Mouse (Mus musculus) liver, adult 2 months (tissue): ENCODE results near the gene Mt3. TPM values are rescaled to one million over a fixed set of nuclear protein-coding genes. Genes with fewer than 3 reads are reported as not detected.

ENCODE experiments used
- DNase-seq: peaks from one replicate; pipeline ENCODE4 v3.0.0-alpha.2; 2011; ENCODE audit warnings: low read depth, low spot score; ENCODE audit errors: extremely low read depth
- H3K27ac ChIP-seq: fragments of 200-500 bp; replicated peaks from 2 replicates; pipeline ENCODE4 v1.5.1; 2012; ENCODE audit warnings: low read depth, mild to moderate bottlenecking, control low read depth, inconsistent platforms, low read length; ENCODE audit not compliant: insufficient read depth
- H3K27me3 ChIP-seq: fragments of 200-500 bp; 2 replicates; pipeline ENCODE4 v1.6.1; 2012; ENCODE audit warnings: mild to moderate bottlenecking, moderate library complexity, low read length, inconsistent platforms; ENCODE audit not compliant: control insufficient read depth, insufficient read depth
- H3K36me3 ChIP-seq: fragments of 200-500 bp; 2 replicates; pipeline ENCODE4 v1.6.1; 2012; ENCODE audit warnings: low read length, inconsistent platforms; ENCODE audit not compliant: control insufficient read depth, insufficient read depth
- H3K4me1 ChIP-seq: fragments of 200-500 bp; 2 replicates; pipeline ENCODE4 v1.6.1; 2011; ENCODE audit warnings: low read length; ENCODE audit not compliant: control insufficient read depth, insufficient read depth
- H3K4me3 ChIP-seq: fragments of 200-500 bp; 2 replicates; pipeline ENCODE4 v1.5.1; 2011; ENCODE audit warnings: low read depth, mild to moderate bottlenecking, control low read depth, low read length, moderate library complexity; ENCODE audit not compliant: insufficient read depth
- H3K79me2 ChIP-seq: fragments of 200-500 bp; 2 replicates; pipeline ENCODE4 v1.6.1; 2012; ENCODE audit warnings: inconsistent platforms, mild to moderate bottlenecking, low read length, moderate library complexity; ENCODE audit not compliant: control insufficient read depth, insufficient read depth
- H3K9ac ChIP-seq: fragments of 200-500 bp; 2 replicates; pipeline ENCODE4 v1.6.1; 2012; ENCODE audit warnings: low read depth, mild to moderate bottlenecking, control low read depth, inconsistent platforms, low read length
- CTCF ChIP-seq: fragments of 200-500 bp; IDR thresholded peaks from 2 replicates; pipeline ENCODE4 v1.5.1; 2011; ENCODE audit warnings: low read depth, low read length, control low read depth
- POLR2A ChIP-seq: fragments of 200-500 bp; IDR thresholded peaks from 2 replicates; pipeline ENCODE4 v1.6.1; 2011; ENCODE audit warnings: low read length, control low read depth; ENCODE audit not compliant: insufficient read depth; ENCODE audit errors: extremely low read depth
- WGBS: fragments of 180-500 bp; shearing (Covaris S2); methylation state at CpG from one replicate; pipeline ENCODE4 v1.1.7; 2018; 5-methylcytosine and 5-hydroxymethylcytosine counted together
- polyA plus RNA-seq: library from polyadenylated mRNA; depleted of rRNA; stranded (reverse); fragments of >200 nt; gene quantifications from 2 replicates; pipeline ENCODE4 v1.2.3, GENCODE M21; 2012
- total RNA-seq: library from RNA; depleted of rRNA; stranded (reverse); fragments of >200 nt; gene quantifications from 2 replicates; pipeline ENCODE4 v1.2.3, GENCODE M21; 2014

Mt3 gene
- total and polyA plus RNA-seq, 2 experiments, result not detected

DNA sequence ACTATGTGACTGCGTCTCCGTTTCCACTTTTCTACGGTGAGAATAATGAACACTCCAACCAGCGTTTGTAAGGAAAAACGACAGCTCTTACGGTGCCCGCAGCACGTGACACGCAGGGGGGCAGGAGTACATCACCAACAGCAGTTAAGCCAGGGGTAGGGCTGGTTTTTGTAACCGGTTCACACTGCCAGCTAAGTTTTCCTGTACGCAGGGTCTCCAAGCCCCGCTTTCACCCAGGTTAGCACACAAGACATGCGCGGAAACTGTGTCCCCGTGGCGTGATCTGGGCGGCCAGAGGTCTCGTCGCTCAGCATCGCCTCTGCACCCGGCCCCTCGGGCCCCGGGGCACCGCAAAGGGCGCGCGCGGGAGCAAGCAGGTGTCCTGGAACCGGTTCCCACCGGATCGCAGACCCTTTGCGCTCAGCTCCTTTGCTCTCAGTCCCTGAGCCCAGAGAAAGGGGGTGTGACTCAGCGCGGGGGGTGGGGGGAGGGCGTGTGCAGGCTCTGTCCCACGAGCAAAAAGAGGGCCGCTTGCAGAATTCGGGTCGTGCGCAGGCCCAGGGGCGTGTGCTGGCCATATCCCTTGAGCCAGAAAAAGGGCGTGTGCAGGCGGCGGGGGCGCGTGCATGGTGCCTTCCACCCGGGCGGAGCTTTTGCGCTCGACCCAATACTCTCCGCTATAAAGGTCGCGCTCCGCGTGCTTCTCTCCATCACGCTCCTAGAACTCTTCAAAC, 19.8 kb downstream of the Mt3 start, which contains the start of gene Mt2:
TSS of gene Mt2 (plus strand) at position 590 of the 734 bp plus-strand sequence.
- WGBS, result under 1% methylated on average over 56 of the region's 56 CpGs
- Histone ChIP-seq H3K27ac (peak within 1 kb of the TSS; percentile 62), H3K27me3 (no peaks in the 10 kb centered on the region), H3K4me3 (peak within 1 kb of the TSS; percentile 61), H3K9ac (peak within 1 kb of the TSS; percentile 77), H3K79me2 (no peaks in the 10 kb centered on the region), H3K4me1 (peaks cover 12% of the 10 kb centered on the region), H3K36me3 (no peaks in the 10 kb centered on the region)
- DNase-seq, result peak; percentile 14
- TF ChIP-seq POLR2A, result no peak
- TF ChIP-seq CTCF, result no peak

DNA sequence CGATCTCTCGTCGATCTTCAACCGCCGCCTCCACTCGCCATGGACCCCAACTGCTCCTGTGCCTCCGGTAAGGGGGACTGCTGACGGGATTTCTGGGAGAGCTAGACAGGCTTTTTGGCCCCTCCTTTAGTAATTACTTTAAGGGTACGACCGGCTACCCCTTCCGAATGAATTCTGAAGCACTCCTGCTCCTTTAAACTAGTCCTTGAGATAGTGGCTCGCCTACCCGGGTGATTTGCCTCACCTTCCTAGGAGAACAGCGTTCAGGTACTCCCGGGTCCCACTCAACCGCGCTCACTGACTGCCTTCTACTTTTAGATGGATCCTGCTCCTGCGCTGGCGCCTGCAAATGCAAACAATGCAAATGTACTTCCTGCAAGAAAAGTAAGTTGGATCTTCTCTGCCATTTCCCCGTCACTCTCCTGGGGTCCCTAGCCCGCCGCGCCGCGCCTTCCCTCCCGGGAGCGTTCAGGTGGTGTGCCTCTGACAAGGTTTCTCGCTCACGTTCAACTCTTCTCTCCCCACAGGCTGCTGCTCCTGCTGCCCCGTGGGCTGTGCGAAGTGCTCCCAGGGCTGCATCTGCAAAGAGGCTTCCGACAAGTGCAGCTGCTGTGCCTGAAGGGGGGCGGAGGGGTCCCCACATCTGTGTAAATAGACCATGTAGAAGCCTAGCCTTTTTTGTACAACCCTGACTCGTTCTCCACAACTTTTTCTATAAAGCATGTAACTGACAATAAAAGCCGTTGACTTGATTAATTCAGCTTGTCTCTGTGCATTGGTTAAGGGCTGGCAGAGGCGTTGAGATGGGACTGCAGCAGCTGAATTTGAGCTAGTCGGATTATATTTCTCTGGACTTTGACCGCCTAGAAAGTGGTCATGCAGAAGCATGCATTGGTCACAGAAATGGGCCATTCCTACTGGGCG, 20.7 kb downstream of the Mt3 start:
- Histone ChIP-seq H3K27me3 (no peaks in the 10 kb centered on the region), H3K9ac (peak overlapping the region; percentile 77), H3K27ac (no peak overlapping the region; the same call in 1 of the 2 replicates), H3K79me2 (no peaks in the 10 kb centered on the region), H3K4me3 (peak overlapping the region; percentile 61), H3K36me3 (no peaks in the 10 kb centered on the region), H3K4me1 (peaks cover 12% of the 10 kb centered on the region)
- TF ChIP-seq POLR2A (no peak), CTCF (no peak)
- WGBS, result 4% methylated on average over 39 of the region's 39 CpGs
- peak; percentile 39 for DNase-seq

- Histone ChIP-seq H3K27ac (no peak overlapping the region), H3K9ac (no peak overlapping the region), H3K36me3 (no peaks in the 10 kb centered on the region), H3K4me1 (peaks cover 12% of the 10 kb centered on the region), H3K27me3 (no peaks in the 10 kb centered on the region), H3K79me2 (no peaks in the 10 kb centered on the region), H3K4me3 (no peak overlapping the region)
- peak; percentile 17 for DNase-seq
- 39% methylated on average over 11 of the region's 11 CpGs for WGBS
- TF ChIP-seq POLR2A, result no peak
- no peak for TF ChIP-seq CTCF
These were observed 21.5 kb downstream of the Mt3 start for GRCm38 (mm10) chr8:94173848-94174403.

DNA sequence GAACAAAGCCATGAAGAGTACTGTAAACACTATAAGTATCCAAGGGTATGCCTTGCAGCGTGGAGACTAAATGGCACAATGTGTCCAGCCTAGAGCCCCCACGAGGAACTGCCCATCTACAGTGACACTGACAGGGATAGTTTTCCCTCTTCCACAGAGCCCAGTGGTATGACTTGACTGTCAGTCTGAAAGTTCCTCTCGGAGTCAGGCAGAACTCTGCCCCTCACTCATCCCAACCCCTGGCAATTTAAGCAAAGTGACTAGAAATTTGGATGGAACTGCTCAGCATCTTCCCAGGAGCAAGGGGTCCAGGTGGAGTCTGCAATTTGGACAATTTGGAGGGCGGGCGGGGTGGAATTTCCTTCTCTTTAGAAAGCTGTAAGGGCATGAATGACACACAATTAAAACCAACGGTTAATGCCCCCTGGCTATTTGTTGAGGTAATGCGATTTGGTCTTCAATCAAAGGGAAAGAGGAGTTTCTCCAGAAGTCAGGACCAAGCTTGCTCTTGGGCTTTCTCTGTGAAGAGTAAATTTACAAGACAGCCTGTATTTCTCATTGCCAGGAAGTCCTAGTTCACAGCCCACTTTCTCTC, 22.3 kb downstream of the Mt3 start:
- Histone ChIP-seq H3K79me2 (no peaks in the 10 kb centered on the region), H3K27ac (no peak overlapping the region), H3K27me3 (no peaks in the 10 kb centered on the region), H3K4me3 (no peak overlapping the region), H3K36me3 (no peaks in the 10 kb centered on the region), H3K9ac (no peak overlapping the region), H3K4me1 (peaks cover 12% of the 10 kb centered on the region)
- WGBS, result 55% methylated on average over 7 of the region's 7 CpGs
- no peak for TF ChIP-seq POLR2A
- TF ChIP-seq CTCF, result no peak
- no peak for DNase-seq

DNA sequence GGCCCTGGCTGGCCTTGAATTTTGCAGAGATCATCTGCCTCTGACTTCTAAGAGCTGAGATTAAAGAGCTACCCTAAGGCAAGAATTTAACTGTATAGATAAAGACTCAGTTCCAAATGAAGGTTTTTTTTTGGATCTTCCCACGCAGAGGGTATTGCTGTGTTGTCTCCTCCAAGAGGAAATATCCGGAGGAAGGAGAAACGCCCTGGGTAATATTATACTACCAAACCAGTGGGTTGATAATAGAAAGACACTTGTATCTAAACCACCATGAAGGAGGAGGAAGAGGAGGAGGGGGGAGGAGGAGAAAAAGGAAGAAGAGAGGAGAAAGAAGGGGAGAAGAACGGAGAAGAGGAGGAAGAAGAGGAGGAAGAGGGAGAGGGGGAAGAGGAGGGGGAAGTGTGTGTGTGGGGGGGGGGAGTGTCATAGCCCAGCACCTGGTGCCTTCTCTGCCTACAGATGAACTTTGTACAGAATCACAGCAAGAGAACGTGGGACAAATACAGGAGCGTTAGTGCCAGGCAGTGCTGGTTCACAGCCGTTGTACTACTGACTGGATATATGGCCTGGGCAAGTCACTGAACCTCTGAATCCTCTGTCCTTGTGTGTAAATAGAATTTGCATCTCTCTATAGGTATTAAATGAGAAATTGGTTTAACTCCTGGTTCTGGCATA, 25.4 kb downstream of the Mt3 start:
- DNase-seq, result no peak
- H3K9ac ChIP-seq, result no peak overlapping the region
- no peak overlapping the region for H3K4me3 ChIP-seq
- no peaks in the 10 kb centered on the region for H3K27me3 ChIP-seq
- peaks cover 11% of the 10 kb centered on the region for H3K4me1 ChIP-seq
- H3K36me3 ChIP-seq, result no peaks in the 10 kb centered on the region
- H3K27ac ChIP-seq, result no peak overlapping the region
- WGBS, result 56% methylated on average over 7 of the region's 7 CpGs
- TF ChIP-seq POLR2A, result no peak
- H3K79me2 ChIP-seq, result no peaks in the 10 kb centered on the region
